Mouse (Mus musculus) lung, embryonic 16.5 days (tissue): Measurements from ENCODE around the gene Col5a1. TPM values are rescaled to one million over a fixed set of nuclear protein-coding genes. Genes with fewer than 3 reads are reported as not detected.
A peak's percentile ranks its signal among the peaks of the same experiment; 100 is the strongest.

Experiments used
- ATAC-seq: fragments of 200-750 bp; cut with Nextera tagmentation; 2 replicates; pipeline ENCODE4 v1.8.0; 2017; ENCODE audit warnings: low read depth, mild to moderate bottlenecking, moderate library complexity
- H3K27ac ChIP-seq: fragments of 300-500 bp; sonication (generic); 2 replicates; pipeline ENCODE4 v1.5.1; 2014; ENCODE audit warnings: mild to moderate bottlenecking, control low read depth, low read length
- H3K27me3 ChIP-seq: fragments of 300-500 bp; sonication (generic); 2 replicates; pipeline ENCODE4 v1.6.1; 2014; ENCODE audit warnings: low read depth, low read length, mixed read lengths; ENCODE audit not compliant: control insufficient read depth, insufficient read depth
- H3K36me3 ChIP-seq: fragments of 300-500 bp; sonication (generic); 2 replicates; pipeline ENCODE4 v1.6.1; 2014; ENCODE audit warnings: low read length; ENCODE audit not compliant: control insufficient read depth, insufficient read depth
- H3K4me1 ChIP-seq: fragments of 300-500 bp; sonication (generic); replicated peaks from 2 replicates; pipeline ENCODE4 v1.6.1; 2014; ENCODE audit warnings: low read length, mixed read lengths; ENCODE audit not compliant: control insufficient read depth, insufficient read depth
- H3K4me2 ChIP-seq: fragments of 300-500 bp; sonication (generic); 2 replicates; pipeline ENCODE4 v1.6.1; 2014; ENCODE audit warnings: low read depth, low read length, control low read depth
- H3K4me3 ChIP-seq: fragments of 300-500 bp; sonication (generic); 2 replicates; pipeline ENCODE4 v1.5.1; 2014; ENCODE audit warnings: mild to moderate bottlenecking, low read length, control low read depth
- H3K9ac ChIP-seq: fragments of 300-500 bp; sonication (generic); 2 replicates; pipeline ENCODE4 v1.6.1; 2014; ENCODE audit warnings: low read length, control low read depth
- H3K9me3 ChIP-seq: fragments of 300-500 bp; sonication (generic); 2 replicates; pipeline ENCODE4 v1.6.1; 2016; ENCODE audit warnings: low read length; ENCODE audit not compliant: control insufficient read depth
- WGBS: fragments of 180-500 bp; shearing (Covaris S2); extraction: QIAGEN DNeasy Blood & Tissue Kit; methylation state at CpG from one replicate; pipeline ENCODE4 v1.1.7; 2014; 5-methylcytosine and 5-hydroxymethylcytosine counted together
- polyA plus RNA-seq: library from polyadenylated mRNA; unstranded; fragments of >200 nt; fragmentation: Nextera tagmentation; extraction: Ambion mirVana; gene quantifications from 2 replicates; pipeline ENCODE4 v1.2.1, GENCODE M21; 2015

Gene Col5a1
- polyA plus RNA-seq, 1 experiment from 2014 or later: 66.2 TPM

DNA sequence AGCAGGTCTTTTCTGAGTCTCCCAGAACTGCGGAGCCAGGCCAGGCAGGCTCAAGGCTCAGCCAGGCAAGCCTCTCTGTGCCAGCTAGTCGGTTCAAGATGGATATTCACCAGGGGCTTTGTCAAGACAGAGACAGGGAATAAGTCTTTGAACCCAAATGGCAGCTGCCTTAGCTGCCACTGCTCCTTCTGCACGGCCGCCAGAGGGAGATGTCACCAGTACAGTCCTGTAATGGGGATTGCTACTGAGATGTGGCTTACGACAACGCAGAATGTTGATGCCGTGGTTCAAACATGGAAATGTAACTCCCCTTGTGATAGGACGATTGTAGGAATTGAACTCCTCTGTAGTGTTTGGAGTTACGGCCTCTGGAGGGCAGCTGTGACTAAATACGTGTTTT, 199.9 kb downstream of the Col5a1 start:
- ATAC-seq: no peak
- 74% methylated on average over 10 of the region's 10 CpGs for WGBS
- no peak overlapping the region for H3K9ac ChIP-seq

DNA sequence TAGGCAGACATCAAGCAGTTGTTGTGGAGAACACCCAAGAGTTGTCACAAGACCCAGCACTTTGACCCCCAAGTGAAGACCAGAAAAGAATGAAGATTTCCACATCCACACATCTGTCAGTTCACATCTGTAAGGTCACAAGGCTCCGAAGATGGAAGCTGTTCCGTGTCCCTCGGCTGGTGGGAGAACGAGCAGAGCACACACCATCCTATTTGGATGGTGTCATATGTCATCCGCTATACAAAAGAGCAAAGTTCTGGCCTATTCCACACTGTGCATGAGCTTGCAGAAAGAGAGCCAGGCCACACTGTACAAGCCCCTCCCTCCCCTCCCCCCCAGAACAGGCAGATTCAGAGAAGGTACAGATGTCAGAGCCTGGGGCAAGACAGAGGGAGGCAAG, 202.9 kb downstream of the Col5a1 start:
- WGBS: 21% methylated on average over 5 of the region's 5 CpGs

More for the DNA sequence above, 199.9 kb downstream of the Col5a1 start:
- peaks cover 4% of the 10 kb centered on the region; the same call in 1 of the 2 replicates for H3K4me1 ChIP-seq
- H3K4me2 ChIP-seq: no peak overlapping the region
- no peak overlapping the region for H3K4me3 ChIP-seq
- H3K9me3 ChIP-seq: no peaks in the 10 kb centered on the region
- no peak overlapping the region for H3K27ac ChIP-seq
- H3K36me3 ChIP-seq: no peaks in the 10 kb centered on the region
- H3K27me3 ChIP-seq: no peaks in the 10 kb centered on the region

More for the DNA sequence above, 202.9 kb downstream of the Col5a1 start:
- Histone ChIP-seq H3K9me3 (no peaks in the 10 kb centered on the region), H3K4me2 (no peak overlapping the region), H3K36me3 (no peaks in the 10 kb centered on the region), H3K4me3 (no peak overlapping the region), H3K4me1 (peaks cover 4% of the 10 kb centered on the region; the same call in 1 of the 2 replicates), H3K9ac (no peak overlapping the region), H3K27me3 (no peaks in the 10 kb centered on the region), H3K27ac (no peak overlapping the region)
- peak; percentile 93 for ATAC-seq

Other genes starting within 250 kb of the Col5a1 start
- 11.3 TPM in 2 replicates for gene Rxra, start 210.0 kb upstream of the Col5a1 start, polyA plus RNA-seq
- 0.25 and 1.4 TPM in 2 replicates for gene Fcnb, start 198.5 kb downstream of the Col5a1 start, polyA plus RNA-seq